Mouse (Mus musculus) retina, postnatal 7 days (tissue): ENCODE measurements around the gene Pou2f3.

Source experiments
- DNase-seq: peaks from one replicate; pipeline ENCODE4 v3.0.0-alpha.2; 2012; ENCODE audit warnings: low read depth, low spot score

Gene Pou2f3

DNA sequence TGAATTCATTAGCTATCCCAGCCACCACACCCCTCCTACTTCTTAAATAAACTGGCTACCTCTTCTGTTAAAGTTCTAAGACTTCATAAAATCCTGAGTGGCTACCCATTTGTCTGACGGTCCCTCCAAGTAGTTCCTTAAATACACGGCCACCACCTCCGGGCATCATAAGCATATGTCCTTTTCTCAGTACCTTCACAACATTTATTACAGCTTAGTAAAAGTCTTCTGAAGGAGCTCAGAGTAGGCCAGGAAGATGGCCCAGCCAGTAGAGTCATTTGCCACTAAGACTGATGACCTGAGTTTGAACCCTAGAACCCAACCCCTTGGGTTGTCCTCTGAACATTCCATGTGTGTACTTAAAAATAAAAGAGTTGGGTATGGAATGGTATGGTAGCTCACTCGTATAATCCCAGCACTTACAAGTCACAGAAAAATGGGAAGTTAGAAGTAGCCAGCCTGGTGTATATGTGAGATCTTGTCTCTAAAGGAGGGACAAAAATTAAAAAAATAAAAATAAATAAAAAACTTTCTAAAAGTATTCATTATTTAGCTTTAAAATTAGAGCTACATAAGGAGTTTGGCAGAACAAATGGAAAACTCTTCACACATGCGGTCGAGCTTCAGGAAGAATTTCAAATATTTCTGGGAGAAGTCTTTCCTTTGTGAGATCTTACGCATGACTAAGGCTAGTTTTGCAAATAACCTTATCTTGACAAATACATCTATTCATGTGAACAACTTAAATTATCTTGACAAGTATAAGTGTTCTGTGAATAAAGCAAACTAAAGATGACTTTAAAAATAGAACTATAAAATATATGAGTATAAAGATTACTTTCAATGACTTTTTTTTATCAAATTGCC lies 125.4 kb downstream of the Pou2f3 start:
- no peak for DNase-seq

DNA sequence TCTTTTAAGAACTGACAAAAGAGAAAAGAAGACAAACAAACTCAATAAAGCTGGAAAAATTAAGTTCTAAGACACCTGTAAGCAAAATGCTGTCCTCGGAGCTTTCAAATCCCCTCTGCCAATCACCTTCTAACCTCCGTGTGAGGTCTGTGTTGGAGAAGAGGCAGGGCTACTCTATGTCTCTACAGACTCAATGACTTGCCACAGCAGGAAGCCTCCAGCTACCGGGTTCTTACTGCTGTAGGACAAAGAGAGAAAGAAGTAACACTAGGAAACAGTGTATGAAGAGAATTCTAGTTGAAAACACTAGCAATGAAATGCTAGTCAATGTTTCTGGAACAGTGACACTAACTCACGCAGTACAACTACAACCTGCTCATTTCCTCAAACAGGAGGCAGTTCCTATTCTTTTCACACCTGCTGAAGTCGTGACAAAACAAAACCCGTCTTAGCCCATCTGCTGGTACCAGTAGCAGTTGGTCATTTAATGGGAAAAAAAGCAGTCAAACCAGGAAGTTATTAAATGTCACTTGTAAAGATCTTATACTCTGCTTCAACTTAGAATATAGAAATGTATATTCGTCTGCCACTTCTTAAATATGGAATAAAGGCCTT lies 126.6 kb downstream of the Pou2f3 start:
- no peak for DNase-seq

DNA sequence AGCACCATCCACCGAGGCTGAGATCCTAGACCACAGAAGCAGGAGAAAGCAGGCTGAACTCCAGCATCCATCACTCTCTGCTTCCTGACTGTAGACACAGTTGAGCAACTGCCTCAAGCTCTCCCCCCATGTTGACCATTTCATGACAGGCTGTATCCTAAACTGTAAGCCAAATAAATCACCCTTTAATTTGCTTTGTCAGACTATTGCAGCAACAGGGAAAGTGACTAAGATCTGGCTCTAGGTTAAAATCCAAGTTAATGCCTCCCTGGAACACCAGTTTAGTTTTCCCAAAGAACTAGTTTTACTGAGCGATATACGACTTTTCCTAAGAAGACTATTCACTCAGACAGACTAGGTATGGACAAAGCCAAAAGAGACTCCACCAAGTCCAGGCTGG lies 131.5 kb downstream of the Pou2f3 start:
- DNase-seq = no peak

DNA sequence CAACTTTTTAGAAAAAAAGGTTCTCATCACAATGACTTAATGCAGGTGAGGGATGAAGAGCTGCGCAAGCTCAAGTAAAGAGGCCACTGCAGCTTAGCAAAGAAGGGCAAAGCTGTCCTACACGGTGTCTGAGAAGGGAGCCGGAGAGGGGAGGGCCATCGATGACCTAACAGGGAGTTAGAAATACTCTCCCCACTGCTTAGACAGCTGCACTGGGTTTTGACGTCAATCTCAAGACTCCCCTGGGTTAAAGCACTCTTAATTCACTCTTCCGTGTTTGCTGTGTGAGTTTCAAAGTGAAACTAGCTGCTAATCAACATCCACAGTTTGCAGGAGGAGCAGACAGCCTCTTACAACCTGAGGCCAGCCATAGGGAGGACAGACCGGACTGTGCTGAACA lies 134.0 kb downstream of the Pou2f3 start:
- DNase-seq = no peak

DNA sequence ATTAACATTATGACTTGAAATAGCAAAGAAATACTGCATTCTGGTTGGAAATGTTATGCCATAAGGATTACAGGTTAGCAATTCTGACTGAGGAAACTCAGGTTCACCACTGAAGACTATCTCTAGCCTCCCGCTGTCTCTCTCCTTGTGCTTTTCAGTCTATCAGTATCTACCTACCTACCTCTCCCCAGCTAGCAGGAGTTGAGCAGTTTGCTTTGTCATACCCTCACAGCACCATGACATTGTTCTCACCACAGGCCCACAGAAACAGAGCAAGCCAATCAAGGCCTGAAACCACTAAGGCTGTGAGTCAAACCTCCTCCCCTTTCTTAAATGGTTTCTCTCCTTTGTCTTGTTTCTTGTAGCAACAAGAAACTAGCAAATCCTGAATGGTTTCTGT lies 135.6 kb downstream of the Pou2f3 start:
- DNase-seq = no peak
